Mouse (Mus musculus) olfactory bulb, adult 2 months (tissue): ENCODE measurements around the gene M6pr.

Experiments used
- CTCF ChIP-seq: fragments of 200-500 bp; IDR thresholded peaks from 2 replicates; pipeline ENCODE4 v1.5.1; 2012; ENCODE audit warnings: low read depth, mild to moderate bottlenecking, low read length, moderate library complexity; ENCODE audit not compliant: insufficient read depth
- POLR2A ChIP-seq: fragments of 200-500 bp; IDR thresholded peaks from 2 replicates; pipeline ENCODE4 v1.6.1; 2012; ENCODE audit warnings: mild to moderate bottlenecking, low read depth, low read length, moderate library complexity; ENCODE audit not compliant: insufficient read depth

GRCm38 (mm10) chr6:122284304-122284703 is 24.2 kb upstream of the M6pr start:
- TF ChIP-seq CTCF (no peak), POLR2A (no peak)
